Mouse (Mus musculus) liver, postnatal 0 days (tissue): ENCODE measurements at regions not wholly inside any gene's neighbourhood (a gene's known extent, or its start where the extent isn't known, plus 50 kb on each side); places are given as distances from the start of the nearest gene placed in this dataset.

Source experiments
- CTCF ChIP-seq: sonication (generic); IDR thresholded peaks from 2 replicates; pipeline ENCODE4 v1.5.1; 2016; ENCODE audit warnings: antibody characterized with exemption, low read depth
- EP300 ChIP-seq: IDR thresholded peaks from 2 replicates; pipeline ENCODE4 v1.6.1; 2016; ENCODE audit warnings: antibody characterized with exemption, low read depth, mild to moderate bottlenecking

- no peak for TF ChIP-seq CTCF
- no peak for TF ChIP-seq EP300
Measured at GRCm38 (mm10) chr12:43762151-43762550, 448.0 kb downstream of the Dnajb9 start.
